Mouse (Mus musculus): ENCODE measurements around the gene Dab1. TPM values are rescaled to one million over a fixed set of nuclear protein-coding genes. Genes with fewer than 3 reads are reported as not detected.

Gene Dab1
- total and polyA plus RNA-seq, 3 experiments = not detected

DNA sequence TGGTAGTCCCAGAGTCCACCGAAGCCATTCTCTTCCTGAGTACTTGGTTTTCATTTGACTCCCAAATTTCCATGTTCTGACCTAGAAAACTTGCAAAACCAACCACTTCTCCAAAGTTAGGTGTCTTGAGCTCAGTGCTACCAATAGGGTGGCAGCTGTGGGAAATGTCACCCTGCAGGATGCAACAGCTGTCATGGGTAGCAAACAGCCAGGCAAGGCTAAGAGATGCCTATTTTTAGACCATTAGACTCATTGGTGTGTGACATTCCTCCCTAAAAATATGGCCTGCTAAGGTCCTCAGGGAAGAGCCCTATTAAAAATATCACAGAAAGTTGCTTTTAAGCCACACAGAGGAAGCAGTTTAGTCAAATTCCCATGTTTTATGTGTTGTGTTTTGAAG is 829.0 kb downstream of the Dab1 start:
- H3K27ac ChIP-seq (ENCODE audit: control insufficient read depth, low read depth, low read length) = no peak overlapping the region
- H3K9me3 ChIP-seq (replicated peaks; ENCODE audit: insufficient read depth, low read length) = no peaks in the 10 kb centered on the region
- no peaks in the 10 kb centered on the region for H3K27me3 ChIP-seq (ENCODE audit: control insufficient read depth in 1 of 2, insufficient read depth in 2 of 2, low read length in 2 of 2)
- no peak for DNase-seq (ENCODE audit: low read depth, low spot score)
- no peaks in the 10 kb centered on the region for H3K36me3 ChIP-seq (ENCODE audit: control insufficient read depth in 1 of 2, insufficient read depth in 2 of 2, low read length in 2 of 2)
- no peak overlapping the region for H3K4me3 ChIP-seq (ENCODE audit: control insufficient read depth in 1 of 2, insufficient read depth in 1 of 2, low read depth in 2 of 2, low read length in 2 of 2)
- H3K9ac ChIP-seq (ENCODE audit: control insufficient read depth, low read depth, low read length, poor library complexity, severe bottlenecking) = no peak overlapping the region
- H3K4me1 ChIP-seq (ENCODE audit: control insufficient read depth in 1 of 2, insufficient read depth in 2 of 2, low read length in 2 of 2) = no peaks in the 10 kb centered on the region
- no peaks in the 10 kb centered on the region for H3K79me2 ChIP-seq (ENCODE audit: control insufficient read depth, insufficient read depth, low read length, poor library complexity)
- TF ChIP-seq MYC (IDR thresholded peaks at IDR 0.05; ENCODE audit: low read depth, low read length) (no peak), MYB (IDR thresholded peaks at IDR 0.05; ENCODE audit: low read depth, low read length) (no peak), USF2 (IDR thresholded peaks at IDR 0.05; ENCODE audit: borderline replicate concordance in 1 of 2, insufficient read depth in 1 of 2, low read depth in 1 of 2, low read length in 2 of 2) (no peak), GATA1 (IDR thresholded peaks at IDR 0.05; ENCODE audit: low read depth, low read length) (no peak), NRF1 (IDR thresholded peaks at IDR 0.05; ENCODE audit: insufficient read depth, low read depth, low read length, poor library complexity, severe bottlenecking) (no peak), E2F4 (IDR thresholded peaks at IDR 0.05; ENCODE audit: borderline replicate concordance, low read depth, low read length) (no peak), RAD21 (IDR thresholded peaks at IDR 0.05; ENCODE audit: low read depth, low read length) (no peak), EP300 (IDR thresholded peaks at IDR 0.05; ENCODE audit: low read depth in 1 of 2, low read length in 2 of 2) (no peak), USF1 (IDR thresholded peaks at IDR 0.05; ENCODE audit: low read depth, low read length) (no peak), TCF12 (IDR thresholded peaks at IDR 0.05; ENCODE audit: low read depth, low read length) (no peak), MAX (IDR thresholded peaks at IDR 0.05; ENCODE audit: low read length) (no peak), NELFE (IDR thresholded peaks at IDR 0.05; ENCODE audit: low read depth, low read length) (no peak), POLR2A (IDR thresholded peaks at IDR 0.05; ENCODE audit: control insufficient read depth in 1 of 2, insufficient read depth in 1 of 2, low read depth in 1 of 2, low read length in 2 of 2, poor library complexity in 1 of 2) (no peak)

DNA sequence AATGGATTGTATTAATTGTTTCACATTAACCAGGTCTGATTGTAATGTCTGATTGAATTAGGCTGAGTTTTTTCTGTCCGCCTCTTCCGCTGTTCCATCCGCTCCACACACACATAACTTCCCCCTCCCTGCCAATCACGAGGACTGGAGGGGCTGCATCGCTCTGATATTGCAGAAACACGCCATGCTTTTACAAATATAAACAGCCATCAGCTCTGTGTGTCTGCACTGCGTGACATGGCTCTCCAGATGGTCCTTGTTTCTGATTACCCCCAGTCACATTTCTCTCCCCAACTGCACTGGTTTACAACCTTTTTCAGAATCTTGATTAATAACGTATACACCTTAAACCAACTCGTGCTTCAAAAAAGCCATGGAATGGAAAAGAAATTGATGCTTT is 831.5 kb downstream of the Dab1 start:
- Histone ChIP-seq H3K9me3 (replicated peaks; ENCODE audit: insufficient read depth, low read length) (no peaks in the 10 kb centered on the region), H3K36me3 (ENCODE audit: control insufficient read depth in 1 of 2, insufficient read depth in 2 of 2, low read length in 2 of 2) (no peaks in the 10 kb centered on the region), H3K79me2 (ENCODE audit: control insufficient read depth, insufficient read depth, low read length, poor library complexity) (no peaks in the 10 kb centered on the region), H3K4me3 (ENCODE audit: control insufficient read depth in 1 of 2, insufficient read depth in 1 of 2, low read depth in 2 of 2, low read length in 2 of 2) (no peak overlapping the region), H3K27me3 (ENCODE audit: control insufficient read depth in 1 of 2, insufficient read depth in 2 of 2, low read length in 2 of 2) (no peaks in the 10 kb centered on the region), H3K27ac (ENCODE audit: control insufficient read depth, low read depth, low read length) (no peak overlapping the region), H3K4me1 (ENCODE audit: control insufficient read depth in 1 of 2, insufficient read depth in 2 of 2, low read length in 2 of 2) (no peaks in the 10 kb centered on the region), H3K9ac (ENCODE audit: control insufficient read depth, low read depth, low read length, poor library complexity, severe bottlenecking) (no peak overlapping the region)
- TF ChIP-seq ZMIZ1 (IDR thresholded peaks at IDR 0.05; ENCODE audit: low read depth, low read length) (no peak), E2F4 (IDR thresholded peaks at IDR 0.05; ENCODE audit: borderline replicate concordance, low read depth, low read length) (no peak), UBTF (IDR thresholded peaks at IDR 0.05; ENCODE audit: borderline replicate concordance, insufficient read depth, low read depth, low read length) (no peak), CHD2 (IDR thresholded peaks at IDR 0.05; ENCODE audit: low read length) (no peak), EP300 (IDR thresholded peaks at IDR 0.05; ENCODE audit: low read depth in 1 of 2, low read length in 2 of 2) (no peak), BHLHE40 (IDR thresholded peaks at IDR 0.05; ENCODE audit: borderline replicate concordance, low read depth, low read length) (no peak), SIN3A (IDR thresholded peaks at IDR 0.05; ENCODE audit: low read length) (no peak), ETS1 (IDR thresholded peaks at IDR 0.05; ENCODE audit: low read depth, low read length) (no peak), POLR2AphosphoS5 (IDR thresholded peaks at IDR 0.05; ENCODE audit: borderline replicate concordance, low read depth, low read length) (no peak), ELF1 (IDR thresholded peaks at IDR 0.05; ENCODE audit: low read depth, low read length) (no peak), USF2 (IDR thresholded peaks at IDR 0.05; ENCODE audit: borderline replicate concordance in 1 of 2, insufficient read depth in 1 of 2, low read depth in 1 of 2, low read length in 2 of 2) (no peak)
- DNase-seq (ENCODE audit: low read depth, low spot score) = no peak

Data from MEL (cell line).